Mouse (Mus musculus) heart, embryonic 15.5 days (tissue): ENCODE results near the gene Kctd18. TPM values are rescaled to one million over a fixed set of nuclear protein-coding genes. Genes with fewer than 3 reads are reported as not detected.
A peak's percentile ranks its signal among the peaks of the same experiment; 100 is the strongest.
"Not testable (repeated sequence)": the region's sequence is repeated elsewhere in the genome, so short reads cannot be mapped to it uniquely, and the experiment has no call there.

Source experiments
- ATAC-seq: fragments of 200-750 bp; cut with Nextera tagmentation; replicated peaks from 2 replicates; pipeline ENCODE4 v1.8.0; 2017; ENCODE audit warnings: low read depth, moderate TSS enrichment; ENCODE audit not compliant: insufficient number of reproducible peaks, insufficient read depth, low FRiP score
- H3K27ac ChIP-seq: fragments of 300-500 bp; sonication (generic); 2 replicates; pipeline ENCODE4 v1.5.1; 2015; ENCODE audit warnings: mild to moderate bottlenecking, inconsistent platforms
- H3K27me3 ChIP-seq: fragments of 300-500 bp; sonication (generic); 2 replicates; pipeline ENCODE4 v1.6.1; 2015; ENCODE audit warnings: inconsistent platforms
- H3K36me3 ChIP-seq: fragments of 300-500 bp; sonication (generic); 2 replicates; pipeline ENCODE4 v1.6.1; 2015; ENCODE audit warnings: mild to moderate bottlenecking, inconsistent platforms
- H3K4me1 ChIP-seq: fragments of 300-500 bp; sonication (generic); replicated peaks from 2 replicates; pipeline ENCODE4 v1.6.1; 2015; ENCODE audit warnings: inconsistent platforms
- H3K4me2 ChIP-seq: fragments of 300-500 bp; sonication (generic); 2 replicates; pipeline ENCODE4 v1.6.1; 2015; ENCODE audit warnings: inconsistent platforms, mild to moderate bottlenecking, moderate library complexity
- H3K4me3 ChIP-seq: fragments of 300-500 bp; sonication (generic); 2 replicates; pipeline ENCODE4 v1.5.1; 2015; ENCODE audit warnings: mild to moderate bottlenecking, inconsistent platforms
- H3K9ac ChIP-seq: fragments of 300-500 bp; sonication (generic); 2 replicates; pipeline ENCODE4 v1.6.1; 2015; ENCODE audit warnings: mild to moderate bottlenecking, inconsistent platforms
- H3K9me3 ChIP-seq: fragments of 300-500 bp; sonication (generic); replicated peaks from 2 replicates; pipeline ENCODE4 v1.6.1; 2016; ENCODE audit warnings: inconsistent platforms
- WGBS: fragments of 180-500 bp; shearing (Covaris S2); methylation state at CpG from one replicate; pipeline ENCODE4 v1.1.7; 2015; ENCODE audit warnings: mixed read lengths; 5-methylcytosine and 5-hydroxymethylcytosine counted together
- polyA plus RNA-seq: library from polyadenylated mRNA; unstranded; fragments of >200 nt; fragmentation: Nextera tagmentation; extraction: Ambion mirVana; gene quantifications from 2 replicates; pipeline ENCODE4 v1.2.1, GENCODE M21; 2015

Kctd18 gene
- polyA plus RNA-seq, 1 experiment from 2014 or later, result 9.8 TPM

DNA sequence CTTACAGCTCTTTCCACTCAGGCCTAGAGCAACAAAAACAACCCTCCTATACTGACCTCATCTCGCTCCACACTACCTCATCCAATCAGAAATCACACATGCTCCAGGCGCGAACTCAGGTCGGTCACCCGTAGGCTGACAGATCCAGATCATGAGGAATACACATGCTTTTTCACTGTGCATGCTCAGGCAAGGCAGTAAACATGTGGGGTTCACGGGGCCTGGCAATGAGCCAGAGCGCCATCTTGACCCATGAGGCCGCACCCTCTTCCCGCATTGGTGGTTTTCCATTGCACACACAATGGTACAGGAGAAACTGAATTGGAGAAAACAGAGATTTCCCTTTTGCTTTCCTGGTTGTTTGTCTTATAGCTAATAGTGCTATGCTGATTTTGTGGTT is 18.6 kb upstream of the Kctd18 start:
- H3K27ac ChIP-seq, H3K4me3 ChIP-seq, H3K4me2 ChIP-seq, H3K27me3 ChIP-seq, ATAC-seq, H3K4me1 ChIP-seq, H3K9me3 ChIP-seq, H3K9ac ChIP-seq, H3K36me3 ChIP-seq: not testable (repeated sequence)
- 89% methylated on average over 9 of the region's 9 CpGs for WGBS

DNA sequence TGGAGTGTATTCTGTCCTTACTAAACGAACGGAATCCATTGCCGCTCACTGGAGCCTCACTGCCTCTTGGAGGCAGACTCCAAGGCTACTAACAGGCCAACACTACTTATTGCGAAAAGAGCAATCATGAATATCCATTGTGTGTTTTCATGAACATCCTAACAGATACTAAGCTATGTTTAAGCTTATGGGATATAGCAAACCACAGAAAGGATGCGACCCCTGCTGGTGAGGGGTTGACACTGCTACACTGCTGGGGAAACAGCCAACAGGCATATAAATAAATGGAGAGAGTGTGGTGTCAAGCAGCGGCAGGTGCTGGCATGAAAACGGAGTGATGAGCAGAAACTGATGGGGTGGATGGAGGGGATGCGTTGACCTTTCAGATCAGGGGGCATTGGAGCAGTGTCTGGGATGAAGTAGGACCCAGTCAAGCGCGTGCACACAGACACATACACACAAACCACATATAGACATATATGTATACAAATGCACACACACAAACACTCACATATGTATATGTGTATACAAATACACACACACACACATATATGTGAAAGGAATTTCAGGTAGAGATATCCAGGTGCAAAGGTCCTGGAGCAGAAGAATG is 12.5 kb upstream of the Kctd18 start:
- no peak for ATAC-seq
- H3K9ac ChIP-seq, result no peak overlapping the region
- WGBS, result 62% methylated on average over 10 of the region's 10 CpGs
- peak overlapping the region; percentile 75 for H3K4me2 ChIP-seq
- 0 out of 2 replicates have a peak, but pooled peaks cover 3% of the 10 kb centered on the region for H3K27me3 ChIP-seq
- H3K27ac ChIP-seq, result peak overlapping the region; percentile 76
- no peaks in the 10 kb centered on the region for H3K9me3 ChIP-seq
- H3K4me3 ChIP-seq, result no peak overlapping the region
- H3K4me1 ChIP-seq, result peaks cover 30% of the 10 kb centered on the region
- no peaks in the 10 kb centered on the region for H3K36me3 ChIP-seq

DNA sequence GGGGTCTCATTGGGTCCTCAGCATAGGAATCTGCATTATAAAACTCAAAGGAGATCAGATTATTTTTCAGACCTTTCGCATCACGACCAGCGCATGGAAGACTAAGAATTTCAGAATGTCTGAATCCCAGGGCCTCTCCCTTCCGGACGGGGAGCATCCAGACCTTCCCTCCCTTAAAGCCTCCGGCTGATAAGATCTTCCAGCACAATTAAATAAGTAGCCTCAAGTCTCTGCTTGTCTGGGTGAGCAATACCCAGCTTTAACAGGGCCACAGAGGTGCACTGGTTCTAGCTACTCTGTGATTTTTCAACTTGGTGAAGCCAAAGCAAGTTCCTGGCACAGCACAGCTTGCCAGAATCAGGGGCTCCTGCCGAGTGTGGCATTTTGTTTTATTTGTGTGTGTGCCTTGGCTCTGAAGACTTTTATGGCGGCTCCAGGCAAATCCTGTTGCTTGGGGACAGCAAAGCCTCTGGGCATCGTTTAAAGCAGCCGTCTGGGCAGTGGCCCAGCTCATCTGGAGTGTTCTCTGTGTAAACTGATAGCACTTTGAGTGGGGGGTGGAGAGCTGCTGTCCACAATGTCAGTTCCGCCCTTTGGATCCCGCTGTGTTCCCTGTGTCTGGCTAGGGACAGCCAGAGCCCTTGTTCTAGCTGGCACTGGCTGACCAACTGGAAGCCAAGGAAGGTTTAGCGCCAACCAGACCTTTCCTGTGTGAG is 11.6 kb upstream of the Kctd18 start:
- ATAC-seq, result peak; percentile 90
- Histone ChIP-seq H3K4me1 (peaks cover 30% of the 10 kb centered on the region), H3K9ac (peak overlapping the region; percentile 49), H3K27me3 (0 out of 2 replicates have a peak, but pooled peaks cover 3% of the 10 kb centered on the region), H3K27ac (peak overlapping the region; percentile 76), H3K9me3 (no peaks in the 10 kb centered on the region), H3K36me3 (no peaks in the 10 kb centered on the region), H3K4me3 (peak overlapping the region; percentile 50), H3K4me2 (peak overlapping the region; percentile 75)
- WGBS, result 14% methylated on average over 13 of the region's 13 CpGs

DNA sequence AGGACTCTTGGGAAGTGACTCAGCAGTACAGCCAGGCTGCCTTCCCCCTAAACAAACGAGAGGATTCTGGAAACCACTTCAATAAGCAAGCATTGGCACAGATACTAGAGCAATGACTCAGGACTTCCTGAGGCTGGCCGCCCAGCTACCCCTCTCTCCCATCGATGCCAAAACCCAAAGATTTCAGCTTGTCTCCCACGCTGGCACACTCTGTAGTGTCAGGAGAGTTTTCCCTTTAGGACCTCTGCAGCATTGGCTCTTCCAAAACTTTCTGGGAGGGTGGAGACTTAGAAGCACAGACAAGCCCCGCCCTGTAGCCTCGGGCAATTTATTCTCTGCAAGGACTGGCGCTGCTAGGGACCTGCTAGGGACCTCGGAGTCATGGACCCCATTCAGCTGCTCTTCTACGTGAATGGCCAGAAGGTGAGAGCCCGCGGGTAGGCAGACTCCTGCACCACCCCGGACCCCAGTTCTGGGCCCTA is 10.9 kb upstream of the Kctd18 start, which contains the start of gene Aox1:
Aox1 (plus strand) TSS at position 296 of the 482 bp plus-strand sequence.
- H3K9ac ChIP-seq, result peak within 1 kb of the TSS; percentile 49
- H3K4me1 ChIP-seq, result peaks cover 30% of the 10 kb centered on the region
- ATAC-seq, result peak; percentile 54
- H3K27me3 ChIP-seq, result 0 out of 2 replicates have a peak, but pooled peaks cover 3% of the 10 kb centered on the region
- 6% methylated on average over 12 of the region's 12 CpGs for WGBS
- peaks cover under 1% of the 10 kb centered on the region; the same call in 1 of the 2 replicates for H3K36me3 ChIP-seq
- peak within 1 kb of the TSS; percentile 50 for H3K4me3 ChIP-seq
- no peaks in the 10 kb centered on the region for H3K9me3 ChIP-seq
- peak within 1 kb of the TSS; percentile 75 for H3K4me2 ChIP-seq
- H3K27ac ChIP-seq, result peak within 1 kb of the TSS; percentile 76

DNA sequence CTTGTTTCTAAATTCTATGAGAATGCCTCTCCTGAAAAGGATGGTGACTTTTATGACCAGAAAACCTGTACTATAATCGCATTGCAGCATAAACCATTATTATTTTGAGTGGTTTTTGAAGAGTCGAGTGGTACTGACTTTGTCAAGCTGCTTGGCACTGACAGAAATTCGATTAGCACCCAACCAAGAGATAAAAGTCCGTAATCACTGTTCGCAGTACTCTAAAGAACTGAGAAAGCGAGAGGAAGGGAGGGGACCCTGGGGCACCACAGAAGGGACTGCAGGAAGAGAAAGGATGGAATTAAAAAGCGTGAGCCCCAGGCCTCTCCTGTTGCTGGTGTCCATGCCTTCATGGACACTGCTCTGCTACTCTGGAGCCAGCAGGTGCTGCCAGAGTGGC is 9.0 kb upstream of the Kctd18 start:
- Histone ChIP-seq H3K9me3 (no peaks in the 10 kb centered on the region), H3K4me1 (peaks cover 30% of the 10 kb centered on the region), H3K27ac (peak overlapping the region; percentile 9; the same call in 1 of the 2 replicates), H3K4me3 (no peak overlapping the region), H3K27me3 (0 out of 2 replicates have a peak, but pooled peaks cover 3% of the 10 kb centered on the region), H3K36me3 (peaks cover 7% of the 10 kb centered on the region; the same call in 1 of the 2 replicates), H3K4me2 (peak overlapping the region; percentile 8; the same call in 1 of the 2 replicates), H3K9ac (no peak overlapping the region)
- WGBS, result 38% methylated on average over 7 of the region's 7 CpGs
- no peak for ATAC-seq

DNA sequence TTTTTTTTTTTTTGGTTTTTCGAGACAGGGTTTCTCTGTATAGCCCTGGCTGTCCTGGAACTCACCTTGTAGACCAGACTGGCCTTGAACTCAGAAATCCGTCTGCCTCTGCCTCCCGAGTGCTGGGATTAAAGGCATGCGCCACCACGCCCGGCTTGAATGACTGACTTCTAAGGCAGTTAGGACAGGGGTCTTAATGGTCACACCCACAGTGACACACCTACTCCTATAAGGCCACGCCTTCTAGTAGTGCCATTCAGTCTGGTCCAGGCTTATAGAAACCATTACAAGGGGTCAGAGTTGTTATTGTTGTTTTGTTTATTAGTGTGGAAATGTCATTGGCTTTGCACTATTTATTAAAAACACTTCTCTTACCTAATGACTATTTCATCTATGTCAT is 12.4 kb downstream of the Kctd18 start:
- not testable (repeated sequence) for ATAC-seq, H3K4me3 ChIP-seq, H3K27ac ChIP-seq, H3K9ac ChIP-seq, H3K4me1 ChIP-seq, H3K27me3 ChIP-seq, H3K9me3 ChIP-seq, H3K4me2 ChIP-seq
- peaks cover 24% of the 10 kb centered on the region for H3K36me3 ChIP-seq
- WGBS, result 92% methylated on average over 6 of the region's 7 CpGs

DNA sequence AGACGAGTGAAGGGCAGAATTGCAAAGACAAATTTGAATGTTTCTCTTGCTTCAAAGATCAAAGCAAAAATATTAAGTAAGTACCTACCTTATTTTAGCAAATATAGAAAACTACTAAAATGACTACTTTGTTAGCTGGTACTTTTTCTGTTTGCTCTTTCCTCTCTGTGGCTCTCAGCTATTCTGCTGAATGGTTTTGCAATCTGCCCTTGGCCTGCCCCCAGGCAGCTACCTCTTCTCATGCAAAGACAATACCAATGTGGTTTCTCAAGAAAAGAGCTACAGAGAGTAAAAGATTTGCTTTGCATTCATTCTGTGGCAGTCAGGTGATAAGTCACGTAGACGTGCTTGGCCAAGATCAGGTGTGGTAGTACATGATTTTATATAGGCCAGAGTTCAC is 20.6 kb downstream of the Kctd18 start:
- H3K27ac ChIP-seq, result no peak overlapping the region
- no peak overlapping the region for H3K4me2 ChIP-seq
- no peaks in the 10 kb centered on the region for H3K9me3 ChIP-seq
- H3K36me3 ChIP-seq, result peaks cover 16% of the 10 kb centered on the region
- no peaks in the 10 kb centered on the region for H3K27me3 ChIP-seq
- WGBS, result 80% methylated on average over 3 of the region's 3 CpGs
- H3K4me1 ChIP-seq, result peaks cover 15% of the 10 kb centered on the region
- no peak overlapping the region for H3K4me3 ChIP-seq
- ATAC-seq, result no peak
- no peak overlapping the region for H3K9ac ChIP-seq

DNA sequence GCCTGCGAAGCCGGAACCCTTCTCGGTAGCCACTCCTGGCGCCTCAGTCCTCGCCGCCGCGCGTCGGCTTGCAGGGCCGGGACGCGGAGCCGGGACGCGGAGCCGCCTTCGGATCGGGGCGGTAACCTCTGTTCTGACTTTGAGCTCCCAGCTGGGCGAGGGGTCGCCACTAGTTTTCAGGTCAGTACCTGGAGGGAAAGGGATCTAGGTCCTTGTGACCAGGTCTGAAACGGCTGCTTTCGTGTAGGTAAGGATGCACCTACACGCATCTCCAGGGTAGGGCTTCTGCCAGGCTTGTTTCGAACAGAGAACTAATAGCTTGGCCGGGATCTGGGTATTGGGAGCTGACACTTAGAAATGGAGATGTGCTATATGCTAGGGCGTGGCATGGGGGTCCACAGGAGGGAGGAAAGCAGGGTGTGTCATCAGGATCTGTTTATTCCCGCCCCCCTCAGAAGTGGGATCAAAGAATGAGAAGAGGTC is 22.6 kb downstream of the Kctd18 start:
- H3K27me3 ChIP-seq, result no peaks in the 10 kb centered on the region
- no peaks in the 10 kb centered on the region for H3K9me3 ChIP-seq
- ATAC-seq, result peak; percentile 30; the same call in 1 of the 2 replicates
- peak overlapping the region; percentile 84 for H3K4me2 ChIP-seq
- H3K9ac ChIP-seq, result peak overlapping the region; percentile 78
- H3K4me3 ChIP-seq, result peak overlapping the region; percentile 82
- WGBS, result 0% methylated on average over 29 of the region's 29 CpGs
- H3K27ac ChIP-seq, result peak overlapping the region; percentile 76
- H3K36me3 ChIP-seq, result peaks cover 4% of the 10 kb centered on the region; the same call in 1 of the 2 replicates
- H3K4me1 ChIP-seq, result peaks cover 15% of the 10 kb centered on the region

DNA sequence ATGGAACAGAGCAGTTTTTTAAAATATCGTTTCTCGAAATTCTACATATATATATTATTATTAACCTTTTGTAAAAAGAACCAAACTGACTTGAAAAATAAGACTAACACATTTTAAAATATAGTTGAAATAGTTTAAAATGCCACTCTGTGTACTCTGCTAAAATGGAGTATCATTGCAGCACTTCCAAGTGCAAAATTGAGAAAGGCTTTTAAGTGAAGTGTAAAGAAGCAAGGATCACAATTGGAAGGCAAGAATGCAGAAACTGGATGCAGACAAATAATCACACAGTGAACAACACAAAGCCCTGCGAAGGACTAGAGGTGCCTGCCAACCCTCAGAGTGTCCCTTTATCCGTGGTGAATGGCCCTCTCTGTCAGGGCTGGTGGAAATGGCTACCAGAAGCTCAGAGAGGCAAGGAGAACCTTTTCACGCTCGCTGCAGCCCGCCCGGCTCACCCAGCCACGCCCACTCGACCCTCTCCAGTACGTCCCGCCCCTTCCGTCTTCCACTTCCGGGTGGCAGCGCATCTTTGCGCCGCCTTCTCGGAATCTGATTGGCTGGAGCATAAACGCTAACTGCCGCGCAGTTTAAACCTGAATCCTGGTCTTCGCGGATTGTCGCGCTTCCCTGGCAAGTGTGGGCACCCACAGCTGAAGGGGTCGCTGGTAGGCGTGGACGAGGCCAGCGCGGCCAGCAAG is 23.2 kb downstream of the Kctd18 start, which contains the start of gene Sgo2a:
Sgo2a (plus strand) TSS at position 540 of the 701 bp plus-strand sequence.
- Histone ChIP-seq H3K27me3 (no peaks in the 10 kb centered on the region), H3K27ac (peak within 1 kb of the TSS; percentile 76), H3K9me3 (no peaks in the 10 kb centered on the region), H3K4me2 (peak within 1 kb of the TSS; percentile 84), H3K4me3 (peak within 1 kb of the TSS; percentile 82), H3K36me3 (no peaks in the 10 kb centered on the region), H3K9ac (peak within 1 kb of the TSS; percentile 78), H3K4me1 (peaks cover 15% of the 10 kb centered on the region)
- peak; percentile 97 for ATAC-seq
- 7% methylated on average over 28 of the region's 30 CpGs for WGBS

DNA sequence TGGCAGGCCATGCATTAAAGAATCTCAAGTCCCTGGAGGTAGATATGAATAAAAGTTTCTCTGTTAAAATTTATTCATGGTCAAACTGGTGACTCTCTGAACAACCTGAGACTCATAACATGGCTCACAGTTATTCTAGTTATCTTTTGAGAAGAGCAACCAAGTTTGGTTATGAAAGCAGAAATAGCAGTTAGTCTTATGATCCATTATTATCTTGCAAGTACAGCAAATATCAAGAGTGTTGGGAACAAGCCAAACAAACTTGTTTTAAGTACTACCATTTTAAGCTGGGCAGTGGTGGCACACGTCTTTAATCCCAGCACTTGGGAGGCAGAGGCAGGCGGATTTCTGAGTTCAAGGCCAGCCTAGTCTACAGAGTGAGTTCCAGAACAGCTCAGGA is 27.5 kb downstream of the Kctd18 start:
- H3K4me3 ChIP-seq, result no peak overlapping the region
- H3K4me1 ChIP-seq, result peaks cover under 1% of the 10 kb centered on the region
- WGBS, result 62% methylated on average over 2 of the region's 2 CpGs

More for the DNA sequence above, 27.5 kb downstream of the Kctd18 start:
- no peak overlapping the region for H3K27ac ChIP-seq
- no peak for ATAC-seq
- no peak overlapping the region for H3K9ac ChIP-seq
- no peaks in the 10 kb centered on the region for H3K36me3 ChIP-seq
- no peaks in the 10 kb centered on the region for H3K9me3 ChIP-seq
- no peaks in the 10 kb centered on the region for H3K27me3 ChIP-seq
- no peak overlapping the region for H3K4me2 ChIP-seq
